Mouse (Mus musculus) lung, postnatal 10 days (tissue): ENCODE measurements around the gene Foxp4.

Experiments used
- DNase-seq: peaks from one replicate; pipeline ENCODE4 v3.0.0; 2021

The Foxp4 gene

DNA sequence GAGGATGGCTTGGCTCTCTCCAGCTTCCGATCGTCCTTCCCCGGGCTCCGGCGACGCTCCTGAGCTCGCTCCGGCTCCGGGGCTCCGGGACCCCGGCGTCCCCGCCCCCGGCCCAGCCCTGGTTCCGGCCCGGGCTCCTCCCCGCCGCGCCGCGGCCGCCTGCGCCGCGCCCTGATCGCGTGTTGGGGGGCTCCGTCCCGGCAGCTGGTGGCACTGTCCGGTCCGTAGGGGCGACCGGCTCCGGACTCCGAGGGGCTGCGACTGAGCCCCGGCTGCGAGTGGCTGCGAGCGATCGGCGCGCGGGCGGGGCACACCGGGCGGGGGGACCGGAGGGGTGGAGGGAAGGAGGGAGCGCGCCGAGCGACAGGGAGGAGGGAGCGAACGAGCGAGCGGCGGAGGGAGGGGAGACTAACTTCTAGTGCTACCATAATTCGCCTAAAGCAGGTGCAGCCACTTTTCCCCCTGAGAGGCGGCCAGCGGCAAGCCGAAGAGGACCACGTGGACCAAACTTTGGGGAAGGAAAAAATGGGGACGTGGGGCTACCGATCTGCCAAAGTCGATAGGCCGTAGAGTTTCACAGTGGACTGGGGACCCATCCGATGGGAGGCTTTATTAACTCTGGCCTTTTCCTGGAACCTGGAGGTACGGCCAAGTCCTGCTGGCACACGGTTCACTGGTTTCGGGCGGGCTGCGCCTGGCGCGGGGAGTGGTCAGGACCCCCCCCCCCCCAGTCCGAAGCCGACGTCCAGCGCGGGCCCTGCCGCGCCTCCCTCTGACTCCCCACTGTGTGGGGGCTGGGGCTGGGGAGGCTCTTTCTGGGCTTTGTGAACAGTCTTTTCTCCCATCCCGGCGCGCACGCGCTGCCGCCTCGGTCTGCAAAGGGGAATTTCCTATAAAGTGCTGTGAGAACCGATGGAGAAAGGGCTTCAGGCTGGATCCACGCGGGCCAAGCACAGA lies at the start of gene Foxp4:
Gene Foxp4 (minus strand): TSS at position 263 of the 957 bp plus-strand sequence.
- peak; percentile 92 for DNase-seq

DNA sequence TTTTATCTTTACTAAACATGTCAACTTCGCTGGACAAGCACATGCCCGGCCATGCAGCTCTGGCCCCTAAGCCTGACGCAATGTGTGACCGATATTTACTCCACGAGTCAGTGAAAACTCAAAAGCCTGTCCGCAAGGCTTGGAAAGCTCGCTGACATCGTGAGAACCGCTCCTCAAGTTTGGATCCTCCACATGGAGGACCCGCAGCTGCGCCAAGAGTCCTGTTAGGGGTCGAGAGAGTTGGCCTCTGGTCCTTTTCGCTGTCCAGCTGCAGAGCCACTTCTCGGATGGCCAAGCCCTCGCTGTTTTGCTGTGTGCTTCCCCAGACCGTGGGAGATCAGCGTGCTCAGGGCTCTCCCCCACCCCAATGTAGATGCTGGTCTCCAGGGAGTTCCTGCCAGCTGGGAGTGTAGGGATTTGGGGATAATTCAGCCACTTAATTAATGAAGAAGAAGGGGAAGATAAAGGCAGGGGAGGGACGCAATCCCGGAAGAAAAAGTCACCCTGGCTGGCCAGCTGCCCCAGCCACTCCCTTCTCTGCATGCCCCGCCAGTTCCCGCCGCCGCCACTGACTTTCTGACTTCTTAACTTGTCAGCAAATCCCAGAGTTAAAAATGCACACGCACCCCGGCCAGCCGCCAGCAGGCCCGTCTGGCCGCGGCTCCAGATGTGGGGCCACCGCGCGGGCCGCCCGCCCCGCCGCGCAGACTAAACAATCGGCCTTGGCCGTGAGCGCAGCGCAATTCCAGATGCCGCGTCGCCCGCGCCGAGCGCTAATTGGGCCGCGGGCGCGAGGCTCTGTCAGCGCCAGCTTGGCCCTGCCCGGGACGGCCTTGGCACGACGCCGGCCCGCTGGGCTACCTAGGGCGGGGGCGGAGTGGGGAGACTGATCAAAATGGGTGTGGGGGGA lies 49.4 kb upstream of the Foxp4 start:
- peak; percentile 94 for DNase-seq

DNA sequence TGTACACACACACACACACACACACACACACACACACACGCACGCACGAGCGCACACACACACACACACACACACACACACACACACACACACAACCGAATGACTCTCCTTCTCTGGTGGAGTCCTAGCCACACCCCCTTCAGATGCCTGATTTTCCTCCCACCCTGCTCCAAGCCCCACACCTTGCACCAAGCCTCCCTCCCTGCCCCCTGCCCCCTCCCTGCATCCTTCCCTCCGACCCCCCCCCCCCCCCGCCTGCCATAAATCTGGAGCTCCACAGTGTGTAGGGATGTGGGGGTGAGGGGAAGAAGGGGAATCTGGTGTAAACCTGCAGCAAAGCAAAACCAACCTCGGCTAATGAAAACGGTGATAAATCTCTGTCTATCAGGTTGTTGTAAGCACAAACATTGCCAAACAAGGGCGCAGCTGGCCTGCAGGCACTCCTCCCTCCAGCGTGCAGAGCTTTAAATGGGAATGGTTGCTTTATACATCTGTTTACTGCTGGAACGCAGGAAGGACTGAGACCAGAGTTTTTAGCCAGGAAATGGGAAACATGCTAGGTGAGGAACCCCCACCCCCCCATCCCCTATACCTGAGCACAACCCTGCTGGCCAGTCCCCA lies 41.5 kb upstream of the Foxp4 start:
- DNase-seq, result no peak

DNA sequence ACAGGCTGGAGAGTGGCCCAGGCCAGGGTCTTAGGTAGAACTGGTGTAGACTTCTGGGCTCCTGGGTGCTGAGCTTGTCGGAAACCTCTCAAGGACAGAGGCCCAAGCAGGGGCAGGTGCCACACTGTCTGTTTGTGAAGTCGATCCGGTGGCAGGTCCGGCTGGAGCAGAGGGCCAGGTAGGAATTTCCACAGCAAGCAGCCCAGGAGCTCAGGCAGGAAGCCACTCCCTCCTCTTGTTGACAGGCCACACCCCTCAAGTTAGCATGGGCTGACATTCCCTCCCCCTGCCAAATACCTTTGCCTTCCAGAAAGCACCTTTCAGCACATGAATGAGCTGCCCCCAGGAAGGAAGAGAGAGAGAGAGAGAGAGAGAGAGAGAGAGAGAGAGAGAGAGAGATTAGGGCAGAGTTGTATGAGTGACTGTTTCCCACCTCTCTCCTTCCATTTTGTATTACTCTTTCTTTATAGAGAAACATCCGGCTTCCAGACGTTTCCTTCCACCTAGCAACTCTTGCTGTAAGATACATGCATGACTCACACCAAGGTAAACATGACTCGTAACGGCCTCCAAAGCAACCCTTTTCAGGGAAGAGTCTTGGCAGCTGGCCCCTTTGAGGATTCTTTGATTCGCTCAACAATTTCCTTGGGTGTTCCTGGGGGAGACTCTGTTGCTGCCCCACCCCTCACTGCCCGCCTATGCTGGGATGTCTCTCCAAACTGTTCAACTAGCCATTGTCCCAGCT lies 33.8 kb upstream of the Foxp4 start:
- DNase-seq, result peak; percentile 78

DNA sequence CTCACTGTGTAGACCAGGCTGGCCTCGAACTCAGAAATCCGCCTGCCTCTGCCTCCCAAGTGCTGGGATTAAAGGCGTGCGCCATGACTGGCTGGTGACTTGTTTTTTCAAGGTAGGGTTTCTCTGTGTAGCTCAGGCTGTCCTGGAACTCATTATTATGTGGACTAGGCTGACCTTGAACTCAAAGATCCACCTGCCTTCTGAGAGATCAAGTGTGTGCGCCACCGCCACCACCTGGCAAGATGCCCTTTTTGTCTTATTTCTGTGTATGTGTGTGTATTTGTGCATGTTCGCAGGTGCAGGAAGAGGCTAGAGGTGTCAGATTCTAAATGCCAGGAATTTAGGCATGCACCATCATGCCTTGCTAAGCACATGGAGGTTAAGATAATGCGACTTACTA lies 32.0 kb upstream of the Foxp4 start:
- no peak for DNase-seq

DNA sequence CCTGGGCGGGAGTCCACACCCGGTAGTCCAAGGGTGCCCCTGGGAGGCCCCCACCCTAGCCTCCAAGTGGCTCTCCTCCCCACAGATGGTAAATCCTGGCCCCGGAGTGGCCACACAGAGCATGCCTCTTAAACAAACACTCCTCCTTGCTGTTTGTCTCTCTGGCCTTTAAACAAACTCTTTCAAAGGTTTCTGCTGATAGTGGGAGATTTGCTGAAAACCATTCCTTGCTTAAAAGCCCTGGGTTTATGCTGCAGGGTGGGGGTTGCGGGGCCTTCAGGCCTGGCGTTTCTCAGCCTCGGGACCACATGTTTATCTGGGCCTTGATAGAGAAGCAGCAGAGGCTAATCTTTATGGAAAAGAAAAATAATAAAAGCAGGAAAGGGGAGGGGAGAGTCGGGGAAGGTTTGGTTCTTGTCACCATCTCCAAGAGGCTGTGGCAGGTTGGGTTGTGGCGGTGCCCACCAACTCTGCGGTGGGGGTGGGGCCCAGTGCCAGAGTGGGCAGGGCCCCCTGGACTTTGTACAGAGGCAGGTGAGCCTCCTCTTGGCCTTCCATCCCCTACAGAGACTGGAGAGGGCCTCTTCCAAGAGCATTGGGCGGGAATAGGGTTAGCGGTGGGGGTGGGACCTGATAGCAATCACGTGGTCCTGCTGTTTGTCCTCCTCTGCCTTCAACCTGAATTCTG lies 30.8 kb upstream of the Foxp4 start:
- DNase-seq, result peak; percentile 45

DNA sequence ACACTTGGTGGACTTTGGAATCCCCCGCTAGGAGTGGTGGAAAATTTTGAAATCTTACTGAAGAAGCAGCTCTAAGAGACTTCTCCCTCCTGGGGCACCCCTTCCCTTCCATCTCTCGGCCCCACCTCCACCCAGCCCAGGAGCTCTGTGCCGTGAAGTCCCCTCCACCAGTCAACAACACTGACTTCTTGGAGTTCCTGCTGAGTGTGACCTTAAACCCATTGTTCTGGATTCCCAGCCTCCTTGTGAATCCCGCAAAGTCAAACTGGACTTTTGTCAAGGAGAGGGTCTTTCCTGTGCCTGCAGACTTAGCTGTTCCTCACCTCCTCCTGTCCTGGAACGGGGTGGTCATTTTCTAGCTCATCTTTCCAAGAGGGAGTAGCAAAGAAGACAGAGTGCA lies 28.8 kb upstream of the Foxp4 start:
- DNase-seq, result no peak

DNA sequence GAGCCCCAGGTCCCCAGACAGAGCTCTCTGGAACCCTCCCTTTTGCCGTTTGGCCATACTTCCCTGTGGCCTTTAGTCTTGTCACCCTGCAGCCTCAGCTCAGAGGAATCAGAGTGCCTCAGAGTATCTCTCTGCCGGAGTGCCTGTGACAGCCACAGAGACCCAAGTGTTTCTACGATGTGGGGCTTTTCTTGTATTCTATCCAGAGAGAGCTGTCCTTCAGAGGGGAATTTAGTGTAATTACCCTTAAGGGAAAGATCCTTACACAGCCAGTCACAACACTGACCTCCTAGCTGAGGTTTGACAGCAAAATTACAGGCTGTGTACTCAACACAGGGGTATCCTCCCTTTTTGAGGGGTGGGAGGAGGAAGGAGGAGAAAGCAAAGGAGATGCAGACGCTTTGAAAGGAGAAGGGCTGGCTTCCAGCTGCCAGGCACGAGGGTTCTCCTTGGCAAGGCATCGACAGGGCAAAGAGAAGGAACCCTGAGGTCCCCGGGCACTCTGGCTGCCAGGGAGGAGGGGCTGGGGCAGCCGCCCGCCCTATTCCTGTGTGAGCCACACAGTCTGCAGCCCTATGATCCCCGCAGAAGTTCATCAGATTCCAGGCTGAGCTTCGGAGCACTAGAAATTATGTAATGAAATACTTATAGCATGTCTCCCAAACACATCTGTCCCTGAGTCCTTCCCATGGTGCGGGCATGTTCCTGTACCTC lies 28.1 kb upstream of the Foxp4 start:
- DNase-seq, result peak; percentile 32

DNA sequence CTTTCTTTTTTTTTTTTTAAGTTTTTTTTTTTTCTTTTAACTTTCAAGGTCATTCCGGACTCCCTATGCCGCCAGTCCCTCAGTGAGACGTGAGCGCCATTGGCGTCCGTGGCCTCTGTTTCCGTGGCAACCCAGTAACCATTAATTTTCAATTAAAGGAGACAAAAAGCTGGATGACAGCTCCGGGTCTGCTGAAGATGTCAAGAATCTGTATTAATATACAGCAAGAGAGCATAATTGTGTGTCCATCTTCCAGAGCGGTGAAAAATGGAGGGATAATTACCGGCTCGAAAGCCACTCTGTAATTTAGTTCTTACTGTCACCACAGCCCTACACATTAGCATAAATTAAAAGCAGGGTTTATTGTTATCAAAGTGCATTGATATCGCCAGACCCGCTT lies 27.0 kb upstream of the Foxp4 start:
- DNase-seq, result no peak

DNA sequence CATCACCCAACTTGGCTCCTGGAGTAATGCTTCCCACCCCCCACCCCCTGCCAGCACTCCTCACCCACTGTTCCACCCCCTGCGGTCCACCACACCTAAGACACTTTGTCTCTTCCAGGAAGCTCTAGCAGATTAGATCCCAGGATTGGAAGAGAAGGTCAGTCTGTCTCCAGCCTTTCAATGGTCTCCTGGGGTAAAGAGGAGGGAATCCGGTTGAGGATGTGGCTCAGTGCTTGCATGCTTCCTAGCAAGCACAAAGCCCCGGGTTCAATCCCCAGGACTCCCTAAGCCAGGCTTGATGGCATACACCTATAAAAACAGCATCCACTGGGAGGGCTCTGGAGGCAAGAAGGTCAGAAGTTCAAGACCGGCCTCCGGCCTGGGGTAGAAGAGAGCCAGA lies 26.4 kb upstream of the Foxp4 start:
- DNase-seq, result no peak

DNA sequence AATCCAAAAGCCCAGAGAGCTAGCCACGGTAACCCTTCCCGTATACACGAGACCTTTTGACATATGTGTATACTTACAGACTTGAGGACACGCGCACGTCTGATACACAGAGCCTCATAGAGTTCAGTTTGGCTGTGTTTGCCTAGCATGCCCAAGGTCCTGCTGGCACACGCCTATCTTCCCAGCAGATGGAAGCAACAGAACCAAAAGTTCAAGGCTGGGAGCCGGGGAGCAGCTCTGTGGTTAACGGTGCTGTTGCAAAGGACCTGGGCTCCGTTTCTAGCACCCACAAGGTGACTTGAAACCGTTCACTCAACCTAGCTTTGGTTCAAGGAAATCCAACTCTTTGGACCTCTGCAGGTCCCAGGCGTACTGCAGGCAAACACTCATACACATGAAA lies 25.0 kb upstream of the Foxp4 start:
- DNase-seq, result no peak

DNA sequence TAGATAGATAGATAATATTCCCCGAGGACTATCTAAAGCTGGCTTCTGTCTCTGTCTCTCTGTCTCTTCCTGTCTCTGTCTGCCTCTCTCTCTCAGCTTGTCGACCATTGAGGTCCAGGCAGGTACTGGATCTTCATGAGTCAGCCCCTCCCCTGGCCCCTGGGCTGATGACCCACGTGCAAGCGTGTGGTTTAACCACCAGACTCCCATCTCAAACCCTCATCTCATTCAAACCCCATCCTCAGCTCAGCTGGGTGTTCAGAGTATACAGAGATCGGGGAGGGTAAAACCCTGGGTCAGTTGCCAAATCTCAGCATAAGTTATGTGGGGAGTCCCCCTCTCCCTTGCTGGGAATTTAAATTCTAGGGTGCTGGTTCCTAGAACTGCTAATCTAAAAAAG lies 24.3 kb upstream of the Foxp4 start:
- no peak for DNase-seq

DNA sequence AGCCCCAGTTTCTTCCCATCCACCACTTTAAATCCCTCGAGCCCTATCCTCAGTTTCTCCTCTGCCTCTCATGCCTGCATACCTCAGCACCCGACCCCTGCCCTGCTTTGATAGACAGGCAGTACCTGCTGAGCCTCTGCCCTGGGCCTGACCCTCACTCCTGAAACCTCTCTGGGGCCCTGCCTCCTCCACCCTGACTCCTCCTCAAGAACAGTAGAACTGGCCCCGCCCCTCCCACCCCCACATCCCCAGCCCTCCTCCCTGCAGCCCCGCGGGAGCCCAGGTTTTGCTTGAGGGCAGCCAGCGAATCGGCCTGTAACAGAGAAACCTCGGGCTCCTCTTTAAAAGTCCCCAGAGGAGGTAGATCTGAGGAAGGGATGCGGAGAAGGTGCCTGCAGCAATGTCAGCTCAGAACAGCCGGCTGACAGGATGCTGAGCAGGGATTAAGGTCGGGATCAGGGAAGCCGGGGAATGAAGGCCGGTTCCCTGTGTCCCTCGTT lies 22.5 kb upstream of the Foxp4 start:
- peak; percentile 19 for DNase-seq

DNA sequence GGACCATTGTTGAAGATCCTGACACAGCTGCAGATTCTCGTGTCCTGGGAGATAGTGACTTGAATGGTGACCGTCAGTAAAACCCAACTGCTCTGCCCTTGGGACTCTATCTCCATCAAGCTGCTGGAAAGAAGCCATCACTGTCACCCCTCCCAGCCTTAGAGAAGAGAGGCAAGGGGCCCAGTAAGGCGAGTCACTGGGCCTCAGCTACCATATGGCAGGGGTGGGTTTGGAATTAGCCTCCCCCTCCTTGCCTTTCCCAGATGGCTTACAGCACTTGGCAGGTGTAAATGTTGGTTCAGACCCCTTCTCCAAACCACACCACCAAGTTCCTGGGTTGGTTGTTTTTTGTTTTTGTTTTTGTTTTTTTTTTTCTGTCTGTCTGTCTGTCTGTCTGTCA lies 21.7 kb upstream of the Foxp4 start:
- DNase-seq, result no peak

DNA sequence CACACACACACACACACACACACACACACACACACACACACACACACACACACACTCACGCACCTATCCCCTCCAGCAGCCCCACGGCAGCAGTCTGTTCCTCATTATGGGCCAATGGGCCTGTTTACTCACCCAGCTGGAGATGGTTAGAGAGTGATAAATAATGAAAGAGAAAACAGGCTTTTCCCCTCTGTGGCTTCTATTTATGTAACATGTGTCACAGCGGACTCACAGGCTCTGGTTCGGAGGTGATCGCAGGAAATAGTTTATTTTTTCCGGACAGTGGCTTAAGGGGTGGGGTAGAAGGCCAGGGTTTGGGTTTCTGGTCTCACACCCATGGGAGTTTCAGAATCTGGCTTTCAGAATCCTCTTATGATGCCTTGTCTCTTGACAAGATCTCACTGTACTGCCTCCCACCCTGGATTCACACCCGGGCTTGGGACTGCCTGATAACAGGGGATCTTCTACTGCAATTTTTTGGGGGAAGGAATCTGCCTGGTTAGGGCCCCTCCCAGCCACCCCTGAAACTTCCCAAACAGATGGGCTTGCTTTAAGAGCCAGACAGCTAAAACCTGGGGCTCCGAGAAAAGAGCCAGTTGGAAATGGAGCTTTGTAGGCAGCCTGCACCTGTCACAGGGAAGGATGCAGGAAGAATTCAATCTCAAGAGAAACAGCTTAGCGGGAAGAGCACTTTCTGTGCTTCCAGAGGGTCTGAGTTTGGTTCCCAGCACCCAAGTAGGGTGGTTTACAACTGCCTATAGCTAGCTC lies 18.8 kb upstream of the Foxp4 start:
- no peak for DNase-seq

DNA sequence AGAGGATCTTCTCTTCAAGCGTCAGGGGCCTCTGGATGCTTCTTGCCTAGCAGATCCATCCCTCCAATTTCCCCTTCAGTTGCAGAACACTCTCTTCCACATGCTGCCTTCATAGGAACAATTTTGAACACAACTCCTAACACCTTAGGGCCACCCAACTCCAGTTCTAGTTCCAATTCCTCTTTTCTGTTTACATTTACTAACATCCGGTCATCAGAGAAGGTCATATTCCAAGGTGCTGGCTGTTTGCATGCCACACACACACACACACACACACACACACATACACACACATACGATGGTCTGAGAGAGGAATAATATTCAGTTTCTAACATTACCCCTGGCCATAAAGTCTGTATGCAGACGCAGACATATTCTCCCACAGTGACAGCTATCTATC lies 17.6 kb upstream of the Foxp4 start:
- no peak for DNase-seq

DNA sequence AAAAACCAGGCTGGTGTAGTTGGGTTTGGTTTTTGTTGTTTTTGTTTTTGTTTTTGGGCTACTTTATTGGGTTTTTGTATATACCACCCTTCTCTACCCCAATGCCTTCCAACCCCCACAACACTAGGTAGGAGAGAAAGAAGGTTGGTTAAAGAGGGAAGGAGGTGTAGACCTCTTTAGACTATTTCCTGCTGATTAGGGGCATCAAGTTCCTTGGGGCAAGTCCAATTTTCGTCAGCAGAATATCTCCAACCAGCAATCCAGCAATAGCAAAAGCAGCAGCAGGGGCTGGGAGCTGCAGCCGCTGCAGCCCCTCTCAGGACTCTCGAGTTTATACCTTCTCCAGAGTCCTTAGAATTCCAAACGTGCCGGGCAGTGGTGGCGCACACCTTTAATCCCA lies 14.4 kb upstream of the Foxp4 start:
- no peak for DNase-seq

DNA sequence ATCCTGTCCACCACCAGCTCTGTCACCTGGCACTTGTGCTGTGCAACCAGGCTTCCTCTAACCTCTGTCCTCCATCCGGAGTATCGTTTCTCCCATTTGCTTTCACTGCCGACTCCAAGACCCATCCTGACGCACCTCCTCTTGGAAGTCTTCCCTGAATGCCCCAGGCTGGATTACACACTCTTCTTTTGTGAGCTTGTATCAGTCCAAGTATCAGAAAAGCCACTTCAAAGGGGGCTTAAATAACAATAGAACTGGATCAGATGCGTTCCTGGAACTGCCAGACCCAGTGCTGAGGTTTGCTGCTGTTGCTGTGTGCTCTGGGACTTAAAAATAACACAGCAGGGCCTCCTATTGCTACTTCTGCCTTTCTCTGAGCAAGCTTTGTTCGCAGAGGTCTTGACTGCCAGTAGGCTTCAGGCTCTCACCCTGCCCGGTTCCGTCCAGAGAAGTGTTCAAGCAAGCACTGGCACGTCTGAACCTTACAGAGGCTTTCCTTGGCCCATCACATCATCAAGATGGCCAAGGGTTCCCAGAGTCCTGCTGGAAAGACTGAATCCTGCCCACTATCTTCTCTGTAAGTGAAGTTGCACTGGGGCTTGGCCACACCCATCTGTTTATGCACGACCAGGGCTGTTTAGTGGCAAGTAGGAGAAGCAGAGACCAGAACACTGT lies 13.6 kb upstream of the Foxp4 start:
- DNase-seq, result no peak

DNA sequence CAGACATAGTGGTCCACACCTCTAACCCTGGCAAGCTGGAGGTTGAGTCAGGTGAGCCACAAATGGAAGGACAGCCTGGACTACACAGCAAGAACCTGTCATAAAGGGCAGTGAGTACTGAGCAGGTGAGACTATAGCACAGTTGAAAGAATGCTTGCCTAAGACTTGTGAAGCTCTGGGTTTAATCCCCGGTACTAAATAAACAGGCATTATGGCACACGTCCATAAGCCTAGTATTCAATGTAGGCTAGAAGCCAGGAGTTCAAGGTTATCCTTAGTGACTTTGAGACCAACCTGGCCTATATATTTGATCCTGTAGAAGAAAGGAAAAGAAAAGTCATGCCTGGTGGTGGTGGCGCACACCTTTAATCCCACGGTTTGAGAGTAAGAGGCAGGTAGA lies 12.1 kb upstream of the Foxp4 start:
- no peak for DNase-seq

DNA sequence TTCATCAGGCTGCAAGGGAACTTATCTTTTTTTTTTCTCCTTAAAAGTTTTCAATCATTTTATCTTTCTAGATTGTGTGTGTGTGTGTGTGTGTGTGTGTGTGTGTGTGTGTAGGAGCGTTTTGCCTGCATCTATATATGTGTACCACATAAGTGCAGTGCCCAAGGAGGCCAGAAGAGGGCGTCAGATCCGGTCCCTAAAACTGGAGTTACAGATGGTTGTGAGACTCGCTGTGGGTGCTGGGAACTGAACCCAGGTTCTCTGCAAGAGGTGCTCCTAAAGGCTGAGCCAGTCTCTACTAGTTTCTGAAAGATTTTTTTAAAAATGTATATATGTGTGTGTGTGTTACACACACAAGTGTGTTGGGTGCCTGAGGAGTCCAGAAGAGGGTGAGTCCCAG lies 5.0 kb upstream of the Foxp4 start:
- DNase-seq, result no peak
